Mouse (Mus musculus) gastrocnemius, postnatal 4 days (tissue): Measurements from ENCODE around the gene Mfap3l. TPM values are rescaled to one million over a fixed set of nuclear protein-coding genes. Genes with fewer than 3 reads are reported as not detected.
"Not testable (repeated sequence)": the region's sequence is repeated elsewhere in the genome, so short reads cannot be mapped to it uniquely, and the experiment has no call there.

Source experiments
- DNase-seq, 2 experiments: peaks; one replicate each; pipeline ENCODE4 v3.0.0; 2021 to 2022; ENCODE audit warnings: low spot score in 2 of 2, mixed read lengths in 2 of 2
- total RNA-seq, 2 experiments: library from RNA; stranded (reverse); gene quantifications; 2 replicates each; pipeline ENCODE4 v1.2.3; 2021

Mfap3l gene
- total RNA-seq, 2 experiments from 2014 or later: 9.9 to 10.3 TPM

GRCm38 (mm10) chr8:60649081-60649480 lies 16.5 kb downstream of the Mfap3l start:
- no peak for DNase-seq

GRCm38 (mm10) chr8:60650119-60650518 lies 17.5 kb downstream of the Mfap3l start:
- DNase-seq: no peak

- DNase-seq: no peak
Measured at GRCm38 (mm10) chr8:60657425-60658113, 24.9 kb downstream of the Mfap3l start.

- no peak for DNase-seq
Measured at GRCm38 (mm10) chr8:60658114-60658500, 25.5 kb downstream of the Mfap3l start.

GRCm38 (mm10) chr8:60658686-60659085 lies 26.1 kb downstream of the Mfap3l start:
- not testable (repeated sequence) for DNase-seq

- no peak for DNase-seq
Measured at GRCm38 (mm10) chr8:60659721-60660120, 27.1 kb downstream of the Mfap3l start.

GRCm38 (mm10) chr8:60661191-60661590 lies 28.6 kb downstream of the Mfap3l start:
- DNase-seq: no peak

- no peak for DNase-seq
Measured at GRCm38 (mm10) chr8:60663552-60663951, 30.9 kb downstream of the Mfap3l start.

- DNase-seq: no peak
Measured at GRCm38 (mm10) chr8:60665821-60666220, 33.2 kb downstream of the Mfap3l start.

GRCm38 (mm10) chr8:60666852-60667251 lies 34.2 kb downstream of the Mfap3l start:
- no peak for DNase-seq

GRCm38 (mm10) chr8:60678590-60678989 lies 46.0 kb downstream of the Mfap3l start:
- DNase-seq: no peak

- no peak for DNase-seq
Measured at GRCm38 (mm10) chr8:60681811-60682210, 49.2 kb downstream of the Mfap3l start.

GRCm38 (mm10) chr8:60682340-60682739 lies 49.7 kb downstream of the Mfap3l start:
- DNase-seq: no peak

GRCm38 (mm10) chr8:60711516-60712086 lies 79.0 kb downstream of the Mfap3l start:
- DNase-seq: no peak

GRCm38 (mm10) chr8:60714724-60715123 lies 82.1 kb downstream of the Mfap3l start:
- DNase-seq: no peak

GRCm38 (mm10) chr8:60718692-60719091 lies 86.1 kb downstream of the Mfap3l start:
- DNase-seq: no peak

Other genes with a start within 250 kb of the Mfap3l start
- gene Gm10283, start 129.6 kb upstream of the Mfap3l start, total RNA-seq: not detected
- gene Aadat, start 126.9 kb upstream of the Mfap3l start, total RNA-seq: under 1 TPM in 1 of 2 experiments, not detected in 1; 0.21 TPM